Mouse (Mus musculus) cerebellum, adult 9-11 months (tissue): Measurements from ENCODE around the gene Mphosph9.
"Not testable (repeated sequence)": the region's sequence is repeated elsewhere in the genome, so short reads cannot be mapped to it uniquely, and the experiment has no call there.

Experiments
- DNase-seq: peaks from one replicate; pipeline ENCODE4 v3.0.0; 2022

Gene Mphosph9

DNA sequence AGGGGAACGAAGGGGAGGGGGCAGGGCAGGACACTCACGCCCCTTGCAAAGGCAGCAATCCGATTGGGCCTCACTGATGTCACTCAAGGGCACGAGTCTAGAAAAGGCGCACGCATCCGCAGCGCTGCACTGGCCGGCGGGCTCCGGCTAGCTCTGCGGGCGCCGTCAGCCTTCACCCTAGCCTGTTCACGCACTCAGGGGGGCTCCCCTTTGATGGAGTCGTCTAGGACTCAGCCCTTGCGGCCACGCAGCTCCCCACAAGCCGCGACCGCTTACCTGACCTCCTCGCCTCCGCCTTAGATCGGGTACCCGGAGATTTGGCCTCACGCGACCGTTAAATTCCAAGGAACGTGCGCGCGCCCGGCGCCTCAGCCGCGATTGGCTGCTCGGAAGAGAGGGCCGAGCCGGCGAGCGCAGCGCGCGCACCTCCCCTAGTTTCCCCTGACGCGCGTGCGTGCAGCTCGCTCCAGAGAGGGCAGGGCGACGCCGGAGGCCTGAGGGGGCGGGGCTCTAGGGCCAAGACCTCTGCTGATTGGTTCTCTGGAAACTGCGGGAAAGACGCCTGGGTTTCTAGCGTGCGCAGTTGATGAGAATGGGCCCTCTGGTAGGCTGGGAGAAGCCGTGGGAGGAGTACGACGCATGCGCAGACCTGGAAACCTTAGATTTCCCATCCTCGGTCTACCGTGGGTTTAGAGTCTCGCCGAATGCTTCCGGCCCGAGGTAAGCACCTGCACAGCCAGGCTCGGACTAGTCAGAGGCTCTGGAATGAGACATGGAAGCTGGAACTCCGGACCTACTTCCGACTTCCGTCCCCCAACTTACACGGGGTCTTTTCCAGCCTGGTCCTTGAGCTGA, at the start of gene Mphosph9, which contains the start of gene 2810006K23Rik:
Gene Mphosph9 (minus strand): TSS at position 463 of the 855 bp plus-strand sequence.
Gene 2810006K23Rik (plus strand): TSS at position 580 of the 855 bp plus-strand sequence.
- peak; percentile 100 for DNase-seq

GRCm38 (mm10) chr5:124377149-124377548, 49.4 kb upstream of the Mphosph9 start:
- DNase-seq = no peak

DNA sequence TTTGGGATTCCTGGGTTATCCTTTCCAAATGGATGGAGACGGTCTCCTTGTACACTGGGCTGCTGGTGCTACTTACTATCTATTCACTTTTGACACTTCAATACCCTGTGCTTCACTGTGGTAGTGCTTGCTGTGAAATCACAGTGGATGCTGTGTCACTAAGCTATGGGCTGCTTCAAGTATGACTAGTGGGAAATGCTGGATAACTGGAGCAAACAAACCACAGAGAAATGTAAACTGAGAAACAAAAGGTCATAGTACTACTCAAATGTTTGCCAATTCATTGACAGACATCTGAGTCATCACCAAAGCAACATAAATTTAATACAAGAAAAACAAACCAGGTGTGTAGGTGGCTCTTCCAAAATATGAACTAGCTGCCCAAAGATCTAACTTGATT, 48.6 kb upstream of the Mphosph9 start:
- DNase-seq = no peak

- no peak for DNase-seq
These were observed 46.5 kb upstream of the Mphosph9 start for GRCm38 (mm10) chr5:124374298-124374697.

DNA sequence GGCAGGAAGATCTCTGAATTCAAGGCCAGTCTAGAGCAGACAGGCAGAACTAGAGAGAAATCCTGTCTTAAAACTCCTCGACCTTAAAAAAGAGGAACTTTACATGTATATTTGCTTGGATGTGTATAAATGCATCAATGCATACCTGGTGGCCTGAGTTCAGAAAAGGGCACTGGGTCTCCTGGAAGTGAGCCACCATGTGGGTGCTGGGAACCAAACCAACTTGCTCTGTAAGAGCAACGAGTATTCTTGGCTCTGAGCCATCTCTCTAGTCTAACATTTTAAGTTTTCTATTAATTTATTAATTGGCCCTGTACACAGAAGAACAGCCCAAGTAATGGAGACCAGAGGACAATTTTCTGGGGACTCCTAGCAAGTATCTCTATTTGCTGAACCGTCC, 38.9 kb upstream of the Mphosph9 start:
- DNase-seq = no peak

GRCm38 (mm10) chr5:124365754-124366153, 38.0 kb upstream of the Mphosph9 start:
- no peak for DNase-seq

- no peak for DNase-seq
These were observed 36.6 kb upstream of the Mphosph9 start for GRCm38 (mm10) chr5:124364173-124364918.

GRCm38 (mm10) chr5:124362982-124363381, 35.2 kb upstream of the Mphosph9 start, which contains the start of gene Cdk2ap1:
Cdk2ap1 (minus strand) TSS chr5:124363082.
- not testable (repeated sequence) for DNase-seq

GRCm38 (mm10) chr5:124359641-124360040, 31.9 kb upstream of the Mphosph9 start:
- DNase-seq = no peak

GRCm38 (mm10) chr5:124356695-124357094, 28.9 kb upstream of the Mphosph9 start:
- no peak for DNase-seq

DNA sequence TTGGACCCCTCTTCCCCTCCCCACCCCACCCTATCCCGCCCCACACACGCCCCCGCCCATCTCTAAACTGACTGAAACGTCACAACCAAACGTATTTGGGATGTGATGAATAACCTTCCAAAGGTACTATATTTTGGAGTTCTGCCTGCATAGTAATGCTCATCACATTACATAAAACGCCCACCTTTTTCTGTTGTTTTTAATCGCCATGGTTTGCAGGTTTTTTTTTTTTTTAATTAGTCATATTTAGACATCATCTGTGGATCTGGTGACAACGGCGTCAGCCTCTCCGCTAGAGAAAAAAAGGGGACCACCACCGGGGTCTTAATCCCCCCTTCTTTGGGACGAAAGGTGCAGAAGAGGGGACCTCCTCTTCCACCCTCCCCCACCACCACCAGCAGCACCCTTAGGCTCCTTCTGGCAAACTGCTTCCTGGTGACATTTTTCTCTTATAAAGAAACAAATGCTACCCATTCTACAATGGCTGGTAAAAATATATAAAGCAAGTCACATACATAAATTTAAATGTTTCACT, 27.7 kb upstream of the Mphosph9 start:
- peak; percentile 67 for DNase-seq

GRCm38 (mm10) chr5:124354574-124355424, 27.0 kb upstream of the Mphosph9 start:
- DNase-seq = peak; percentile 67

GRCm38 (mm10) chr5:124353726-124354547, 26.2 kb upstream of the Mphosph9 start:
- peak; percentile 58 for DNase-seq

DNA sequence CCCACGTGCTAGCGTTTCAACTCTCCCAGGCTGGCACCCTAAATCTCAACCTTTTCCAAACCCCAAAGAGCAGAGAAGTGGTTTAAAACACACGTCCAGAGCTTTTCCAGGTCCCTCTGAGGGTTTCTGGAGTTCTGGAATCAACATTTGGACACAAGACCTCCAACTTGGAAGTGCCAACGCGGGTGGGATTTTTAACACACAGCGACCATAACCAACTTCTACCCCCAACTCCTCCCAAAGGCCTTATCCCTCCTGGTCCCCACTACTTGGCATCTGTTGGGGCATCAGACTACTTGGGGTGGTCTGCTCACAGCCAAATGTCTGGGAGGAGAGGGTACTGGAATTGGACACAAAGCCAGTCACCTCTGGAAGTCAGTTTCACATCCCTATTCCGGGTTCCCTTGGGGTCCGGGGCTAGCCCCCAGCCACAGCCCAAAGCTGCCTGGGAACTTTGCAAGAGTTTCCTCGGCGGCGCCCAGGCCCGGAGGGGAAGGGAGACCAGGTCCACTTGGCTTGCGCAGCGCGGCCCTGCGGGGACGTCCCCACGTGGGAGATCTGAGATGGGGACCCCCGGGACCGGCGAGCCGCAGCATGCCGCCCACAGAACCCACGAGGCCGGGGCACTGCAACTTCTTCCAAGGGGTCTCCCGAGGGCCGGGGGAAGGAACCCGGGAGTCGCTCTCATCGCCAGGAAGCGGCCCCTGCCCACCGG, 25.4 kb upstream of the Mphosph9 start:
- peak; percentile 73 for DNase-seq

GRCm38 (mm10) chr5:124352141-124352920, 24.6 kb upstream of the Mphosph9 start:
- DNase-seq = peak; percentile 91

GRCm38 (mm10) chr5:124351604-124352003, 23.8 kb upstream of the Mphosph9 start:
- DNase-seq = no peak

- DNase-seq = peak; percentile 82
These were observed 23.4 kb upstream of the Mphosph9 start for GRCm38 (mm10) chr5:124351111-124351560.

DNA sequence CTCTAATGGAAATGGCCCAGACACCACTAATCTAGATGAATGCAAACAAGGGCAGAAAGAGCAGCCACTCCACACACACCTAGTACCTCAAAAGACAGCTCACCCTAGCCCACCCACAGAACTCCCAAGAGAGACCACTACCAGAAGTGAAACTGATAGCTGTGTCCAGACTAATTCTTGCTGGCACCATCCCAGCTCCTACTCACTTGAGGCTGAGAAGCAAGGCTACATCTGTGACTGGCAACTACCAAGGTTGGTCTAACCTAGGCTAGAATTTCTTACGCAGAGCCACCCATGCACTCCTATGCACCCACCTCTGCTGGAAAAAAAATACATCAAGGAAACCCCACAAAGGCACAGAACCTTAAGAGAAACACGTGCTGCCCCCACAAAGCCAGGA, 22.6 kb upstream of the Mphosph9 start:
- no peak for DNase-seq

DNA sequence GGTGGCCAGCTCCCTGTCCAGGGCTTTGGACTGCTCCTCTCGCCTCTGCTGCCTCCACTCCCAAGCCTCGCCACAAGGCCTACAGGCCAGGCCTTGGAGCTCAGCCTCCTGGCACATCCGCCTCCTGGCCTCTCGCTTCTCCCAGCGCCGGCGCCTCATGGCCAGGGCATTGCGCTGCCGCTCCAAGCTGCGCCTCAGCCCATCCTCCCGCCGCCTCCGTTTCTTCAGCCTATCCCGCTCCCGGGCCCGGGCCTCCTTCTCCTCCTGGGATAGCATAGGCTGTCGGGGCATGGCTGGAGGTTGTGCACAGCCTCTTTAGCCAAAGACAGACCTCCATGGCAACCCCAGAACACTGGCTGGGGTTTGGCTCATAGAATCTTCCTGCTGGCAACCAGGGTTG, 21.4 kb upstream of the Mphosph9 start:
- DNase-seq = peak; percentile 80

GRCm38 (mm10) chr5:124342897-124343296, 15.1 kb upstream of the Mphosph9 start:
- DNase-seq = no peak
